Mouse (Mus musculus) heart, embryonic 11.5 days (tissue): ENCODE data around the gene Fos. TPM values are rescaled to one million over a fixed set of nuclear protein-coding genes. Genes with fewer than 3 reads are reported as not detected.

ENCODE experiments used
- polyA plus RNA-seq: library from polyadenylated mRNA; unstranded; fragments of >200 nt; fragmentation: Nextera tagmentation; extraction: Ambion mirVana; gene quantifications from 2 replicates; pipeline ENCODE4 v1.2.1, GENCODE M21; 2014

The Fos gene
- polyA plus RNA-seq, 1 experiment from 2014 or later = 4.5 TPM

Other genes with a start within 250 kb of the Fos start
- 6.7 and 8.3 TPM in 2 replicates for gene Mlh3, start 203.3 kb upstream of the Fos start, polyA plus RNA-seq
- gene Acyp1, start 185.5 kb upstream of the Fos start, polyA plus RNA-seq = 68.6 and 70.6 TPM in 2 replicates
- 0.69 and 0.93 TPM in 2 replicates for gene Zc2hc1c, start 185.3 kb upstream of the Fos start, polyA plus RNA-seq
- 10.5 and 15.6 TPM in 2 replicates for gene Nek9, start 134.5 kb upstream of the Fos start, polyA plus RNA-seq
- gene Tmed10, start 99.0 kb upstream of the Fos start, polyA plus RNA-seq = 330 and 334 TPM in 2 replicates
- gene Jdp2, start 125.1 kb downstream of the Fos start, polyA plus RNA-seq = 0.49 and 0.62 TPM in 2 replicates
- 4.5 and 6.7 TPM in 2 replicates for gene Batf, start 212.8 kb downstream of the Fos start, polyA plus RNA-seq